Mouse (Mus musculus): ENCODE data around the gene Zfp706. TPM values are rescaled to one million over a fixed set of nuclear protein-coding genes. Genes with fewer than 3 reads are reported as not detected.

Zfp706 gene
- total and polyA plus RNA-seq, 2 experiments from 2014 or later: 48.7 to 541 TPM

DNA sequence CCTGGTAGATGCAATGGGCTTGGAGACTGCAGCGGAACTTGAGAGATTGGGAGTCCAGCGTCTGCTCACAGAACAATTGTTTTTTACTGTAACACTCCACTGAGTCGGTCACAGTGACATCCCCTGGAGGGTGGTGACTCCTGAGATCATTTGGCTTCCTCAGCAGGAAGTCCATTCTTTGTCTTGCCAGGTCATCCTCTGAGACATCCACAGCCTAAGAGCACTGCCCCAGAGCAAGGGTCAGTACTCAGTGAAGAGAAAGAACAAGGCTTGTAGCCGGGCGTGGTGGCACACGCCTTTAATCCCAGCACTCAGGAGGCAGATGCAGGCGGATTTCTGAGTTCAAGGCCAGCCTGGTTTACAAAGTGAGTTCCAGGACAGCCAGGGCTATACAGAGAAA, 38.6 kb upstream of the Zfp706 start:
- ATAC-seq (ENCODE audit: insufficient read depth, low read depth): 0 out of 2 replicates have a peak, but pooled peaks have one; percentile 30
- H3K4me2 ChIP-seq (ENCODE audit: low read depth, low read length): no peak overlapping the region
- DNase-seq (ENCODE audit: low spot score): no peak
- 63% methylated on average over 7 of the region's 7 CpGs for WGBS
- H3K36me3 ChIP-seq (replicated peaks; ENCODE audit: control insufficient read depth, insufficient read depth, low read length): no peaks in the 10 kb centered on the region
- H3K9me3 ChIP-seq (replicated peaks; ENCODE audit: control insufficient read depth, low read length): peaks cover under 1% of the 10 kb centered on the region; the same call in 1 of the 2 replicates
- H3K27ac ChIP-seq (ENCODE audit: low read depth): no peak overlapping the region
- no peaks in the 10 kb centered on the region for H3K4me1 ChIP-seq (ENCODE audit: control insufficient read depth, insufficient read depth)
- no peak for TF ChIP-seq EP300 (IDR thresholded peaks at IDR 0.05; ENCODE audit: low read depth)
- no peak for TF ChIP-seq CTCF (IDR thresholded peaks at IDR 0.05; ENCODE audit: low read depth)
- H3K27me3 ChIP-seq (ENCODE audit: control insufficient read depth, insufficient read depth, low read length): no peaks in the 10 kb centered on the region
- H3K4me3 ChIP-seq (ENCODE audit: low read depth, low read length): no peak overlapping the region
- H3K9ac ChIP-seq (replicated peaks; ENCODE audit: low read depth, low read length): no peak overlapping the region

DNA sequence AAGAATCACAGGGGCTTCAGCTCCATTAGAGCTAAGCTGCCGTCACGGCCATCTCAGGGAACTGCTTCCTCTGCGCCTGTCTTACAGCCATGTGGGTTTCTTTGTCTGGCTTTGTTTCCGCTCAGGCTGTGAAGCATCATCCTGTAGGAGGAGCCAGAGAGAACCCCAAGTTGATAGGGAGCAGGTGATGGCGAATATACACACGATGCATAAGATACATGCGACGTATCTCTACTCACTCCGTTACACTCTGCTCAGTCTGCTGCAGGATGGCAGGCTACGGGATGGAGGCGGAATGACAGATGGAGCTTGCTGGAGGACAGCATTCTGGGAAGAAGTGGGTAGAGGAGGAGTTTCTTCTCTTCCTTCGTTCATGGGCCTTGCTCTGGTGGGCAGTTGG, 37.9 kb upstream of the Zfp706 start:
- ATAC-seq (ENCODE audit: insufficient read depth, low read depth) (no peak), DNase-seq (ENCODE audit: low spot score) (no peak)
- Histone ChIP-seq H3K27ac (ENCODE audit: low read depth) (no peak overlapping the region), H3K36me3 (replicated peaks; ENCODE audit: control insufficient read depth, insufficient read depth, low read length) (no peaks in the 10 kb centered on the region), H3K9me3 (replicated peaks; ENCODE audit: control insufficient read depth, low read length) (no peaks in the 10 kb centered on the region), H3K9ac (replicated peaks; ENCODE audit: low read depth, low read length) (no peak overlapping the region), H3K4me2 (ENCODE audit: low read depth, low read length) (no peak overlapping the region), H3K4me3 (ENCODE audit: low read depth, low read length) (no peak overlapping the region), H3K4me1 (ENCODE audit: control insufficient read depth, insufficient read depth) (no peaks in the 10 kb centered on the region), H3K27me3 (ENCODE audit: control insufficient read depth, insufficient read depth, low read length) (no peaks in the 10 kb centered on the region)
- whole genome bisulfite sequencing: 69% methylated on average over 12 of the region's 12 CpGs
- TF ChIP-seq EP300 (IDR thresholded peaks at IDR 0.05; ENCODE audit: low read depth) (no peak), CTCF (IDR thresholded peaks at IDR 0.05; ENCODE audit: low read depth) (no peak)

DNA sequence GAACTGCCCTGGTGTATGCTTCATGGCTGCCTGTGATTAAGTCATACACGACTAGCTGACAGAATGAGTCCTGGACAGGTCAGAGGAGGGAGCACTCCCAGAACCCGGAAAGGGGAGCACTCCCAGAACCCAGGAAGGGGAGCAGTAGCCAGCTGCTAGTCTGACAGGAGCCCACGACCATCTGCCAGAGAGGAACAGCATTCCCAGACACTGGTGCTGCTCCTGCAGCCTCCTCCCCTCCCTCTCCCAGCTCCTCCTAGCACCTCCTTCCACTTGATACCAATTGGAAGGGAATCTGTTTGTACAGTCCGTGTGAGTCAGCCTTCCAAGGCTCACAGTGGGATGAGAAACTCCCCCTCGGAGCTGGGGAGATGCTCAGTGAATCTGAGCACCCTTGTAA, 35.0 kb upstream of the Zfp706 start:
- ATAC-seq (ENCODE audit: insufficient read depth, low read depth): no peak
- Histone ChIP-seq H3K9me3 (replicated peaks; ENCODE audit: control insufficient read depth, low read length) (no peaks in the 10 kb centered on the region), H3K4me3 (ENCODE audit: low read depth, low read length) (no peak overlapping the region), H3K27me3 (ENCODE audit: control insufficient read depth, insufficient read depth, low read length) (no peaks in the 10 kb centered on the region), H3K36me3 (replicated peaks; ENCODE audit: control insufficient read depth, insufficient read depth, low read length) (no peaks in the 10 kb centered on the region), H3K4me2 (ENCODE audit: low read depth, low read length) (no peak overlapping the region), H3K27ac (ENCODE audit: low read depth) (no peak overlapping the region), H3K9ac (replicated peaks; ENCODE audit: low read depth, low read length) (no peak overlapping the region), H3K4me1 (ENCODE audit: control insufficient read depth, insufficient read depth) (peaks cover 2% of the 10 kb centered on the region; the same call in 1 of the 2 replicates)
- WGBS: 20% methylated on average over 5 of the region's 5 CpGs
- DNase-seq (ENCODE audit: low spot score): peak; percentile 17
- TF ChIP-seq CTCF (IDR thresholded peaks at IDR 0.05; ENCODE audit: low read depth): no peak
- no peak for TF ChIP-seq EP300 (IDR thresholded peaks at IDR 0.05; ENCODE audit: low read depth)

DNA sequence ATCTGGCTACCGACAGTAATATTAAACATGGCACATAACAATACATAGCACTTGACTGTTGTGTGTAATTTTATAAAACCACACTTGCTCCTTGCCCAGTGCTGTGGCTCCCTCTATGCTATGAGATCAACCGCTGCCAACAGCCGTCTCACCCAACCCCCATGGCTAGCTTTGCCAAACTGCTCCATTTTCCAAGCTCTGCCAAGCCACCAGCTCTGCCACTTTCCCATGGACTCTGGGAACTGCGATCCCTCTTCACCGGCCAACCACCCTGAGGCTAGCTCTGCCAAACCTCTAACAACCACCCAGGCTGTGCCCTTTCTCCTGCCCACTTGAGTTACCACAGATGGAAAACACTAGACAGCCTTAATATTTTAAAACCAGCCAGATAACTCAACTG, 33.6 kb upstream of the Zfp706 start:
- no peak overlapping the region for H3K27ac ChIP-seq (ENCODE audit: low read depth)
- H3K9me3 ChIP-seq (replicated peaks; ENCODE audit: control insufficient read depth, low read length): no peaks in the 10 kb centered on the region
- WGBS: 91% methylated on average over 5 of the region's 5 CpGs

DNA sequence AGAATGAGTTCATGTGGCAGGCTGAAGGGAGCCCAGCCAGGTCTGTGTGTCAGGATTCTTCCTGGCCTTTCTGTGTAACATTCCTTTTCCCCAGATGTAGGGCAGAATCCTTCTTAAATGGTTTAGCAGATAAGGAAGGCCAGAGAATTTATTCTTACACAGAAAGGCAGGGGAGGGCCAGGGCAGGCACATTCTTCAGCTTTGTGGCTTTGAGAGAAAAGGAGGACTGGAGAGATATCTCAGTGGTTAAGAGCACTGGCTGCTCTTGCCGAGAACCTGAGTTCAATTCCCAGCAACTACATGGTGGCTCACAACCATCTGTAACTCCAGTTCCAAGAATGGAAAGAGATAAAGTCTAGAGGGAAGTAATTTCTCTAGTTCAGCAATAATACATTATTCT, 31.1 kb upstream of the Zfp706 start:
- DNase-seq (ENCODE audit: low spot score): no peak
- Histone ChIP-seq H3K27me3 (ENCODE audit: control insufficient read depth, insufficient read depth, low read length) (no peaks in the 10 kb centered on the region), H3K36me3 (replicated peaks; ENCODE audit: control insufficient read depth, insufficient read depth, low read length) (no peaks in the 10 kb centered on the region), H3K27ac (ENCODE audit: low read depth) (no peak overlapping the region), H3K9me3 (replicated peaks; ENCODE audit: control insufficient read depth, low read length) (no peaks in the 10 kb centered on the region), H3K4me1 (ENCODE audit: control insufficient read depth, insufficient read depth) (peaks cover 16% of the 10 kb centered on the region), H3K4me3 (ENCODE audit: low read depth, low read length) (no peak overlapping the region), H3K4me2 (ENCODE audit: low read depth, low read length) (no peak overlapping the region), H3K9ac (replicated peaks; ENCODE audit: low read depth, low read length) (no peak overlapping the region)
- no peak for ATAC-seq (ENCODE audit: insufficient read depth, low read depth)
- 32% methylated on average over 1 of the region's 1 CpGs for WGBS
- TF ChIP-seq CTCF (IDR thresholded peaks at IDR 0.05; ENCODE audit: low read depth) (no peak), EP300 (IDR thresholded peaks at IDR 0.05; ENCODE audit: low read depth) (no peak)

More for the DNA sequence above, 33.6 kb upstream of the Zfp706 start:
- Histone ChIP-seq H3K4me1 (ENCODE audit: control insufficient read depth, insufficient read depth) (peaks cover 15% of the 10 kb centered on the region), H3K4me2 (ENCODE audit: low read depth, low read length) (no peak overlapping the region), H3K9ac (replicated peaks; ENCODE audit: low read depth, low read length) (no peak overlapping the region), H3K4me3 (ENCODE audit: low read depth, low read length) (no peak overlapping the region), H3K27me3 (ENCODE audit: control insufficient read depth, insufficient read depth, low read length) (no peaks in the 10 kb centered on the region), H3K36me3 (replicated peaks; ENCODE audit: control insufficient read depth, insufficient read depth, low read length) (no peaks in the 10 kb centered on the region)
- TF ChIP-seq EP300 (IDR thresholded peaks at IDR 0.05; ENCODE audit: low read depth): no peak
- DNase-seq (ENCODE audit: low spot score) (no peak), ATAC-seq (ENCODE audit: insufficient read depth, low read depth) (no peak)

DNA sequence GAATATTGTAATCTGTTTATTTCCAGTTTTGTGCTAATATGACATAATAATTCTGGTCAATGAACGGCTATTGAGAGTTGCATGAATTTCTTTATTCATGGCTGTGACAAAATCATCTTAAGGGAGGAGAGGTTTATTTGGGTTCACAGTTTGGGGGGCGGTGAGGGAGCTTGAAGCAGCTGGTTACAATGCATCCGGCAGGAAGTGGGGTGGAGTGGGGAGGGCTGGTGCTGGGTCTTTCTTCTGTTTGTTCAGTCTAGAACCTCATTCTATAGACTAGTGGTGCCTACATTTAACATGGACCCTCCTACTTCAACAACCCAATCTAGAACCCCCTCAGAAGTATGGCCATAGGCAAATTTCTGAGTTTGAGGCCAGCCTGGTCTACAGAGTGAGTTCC, 30.1 kb upstream of the Zfp706 start:
- Histone ChIP-seq H3K9ac (replicated peaks; ENCODE audit: low read depth, low read length) (no peak overlapping the region), H3K4me1 (ENCODE audit: control insufficient read depth, insufficient read depth) (peaks cover 16% of the 10 kb centered on the region)
- no peak for TF ChIP-seq EP300 (IDR thresholded peaks at IDR 0.05; ENCODE audit: low read depth)
- TF ChIP-seq CTCF (IDR thresholded peaks at IDR 0.05; ENCODE audit: low read depth): no peak

More for the DNA sequence above, 30.1 kb upstream of the Zfp706 start:
- Histone ChIP-seq H3K36me3 (replicated peaks; ENCODE audit: control insufficient read depth, insufficient read depth, low read length) (no peaks in the 10 kb centered on the region), H3K4me3 (ENCODE audit: low read depth, low read length) (no peak overlapping the region), H3K27ac (ENCODE audit: low read depth) (no peak overlapping the region), H3K4me2 (ENCODE audit: low read depth, low read length) (no peak overlapping the region), H3K9me3 (replicated peaks; ENCODE audit: control insufficient read depth, low read length) (no peaks in the 10 kb centered on the region), H3K27me3 (ENCODE audit: control insufficient read depth, insufficient read depth, low read length) (no peaks in the 10 kb centered on the region)
- no peak for DNase-seq (ENCODE audit: low spot score)
- ATAC-seq (ENCODE audit: insufficient read depth, low read depth): no peak
- 84% methylated on average over 3 of the region's 3 CpGs for WGBS

Data from heart, postnatal 0 days (tissue).